Mouse (Mus musculus) lung, postnatal 10 days (tissue): ENCODE results near the gene Birc5.

Experiments used
- DNase-seq: peaks from one replicate; pipeline ENCODE4 v3.0.0; 2021

The Birc5 gene

DNA sequence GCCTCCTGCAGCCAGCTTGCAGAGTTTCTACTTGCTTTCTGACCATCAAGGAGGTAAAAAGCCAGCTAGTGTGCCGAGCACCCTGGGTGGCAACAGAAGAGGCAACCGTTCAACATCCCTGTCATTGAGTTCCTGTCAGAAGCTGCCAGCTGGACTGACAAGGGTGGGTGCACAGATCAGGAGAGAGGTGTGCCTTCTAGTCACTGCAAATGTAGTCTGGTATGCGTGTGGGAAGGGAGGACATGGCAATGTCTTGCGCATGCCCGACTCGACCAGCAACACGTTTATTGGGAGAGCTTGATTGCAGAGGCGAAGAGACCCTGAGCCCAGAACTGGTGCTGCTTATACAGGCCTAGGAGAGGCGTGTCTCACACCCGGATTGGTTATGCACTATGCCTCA lies 8.4 kb downstream of the Birc5 start:
- DNase-seq: no peak

DNA sequence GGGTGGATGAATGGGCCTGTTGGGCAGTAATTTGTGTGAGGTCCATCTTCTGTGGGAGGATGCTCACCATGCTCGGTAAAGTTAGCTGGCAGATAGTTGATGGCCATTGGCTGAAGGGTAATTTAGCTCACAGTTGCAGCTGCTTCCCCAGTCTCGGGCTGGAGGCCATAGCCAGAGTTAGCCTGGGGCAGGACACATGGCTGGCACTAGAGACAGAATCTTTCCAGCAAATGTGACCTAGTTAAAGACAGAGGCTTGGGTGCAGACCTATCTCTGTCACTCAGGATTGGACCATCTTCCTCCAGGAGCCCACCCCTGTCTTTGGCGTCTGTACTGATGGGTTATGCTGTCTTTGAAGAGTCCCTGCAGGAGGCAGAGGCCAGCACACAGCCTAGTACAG lies 9.3 kb downstream of the Birc5 start:
- DNase-seq: no peak

DNA sequence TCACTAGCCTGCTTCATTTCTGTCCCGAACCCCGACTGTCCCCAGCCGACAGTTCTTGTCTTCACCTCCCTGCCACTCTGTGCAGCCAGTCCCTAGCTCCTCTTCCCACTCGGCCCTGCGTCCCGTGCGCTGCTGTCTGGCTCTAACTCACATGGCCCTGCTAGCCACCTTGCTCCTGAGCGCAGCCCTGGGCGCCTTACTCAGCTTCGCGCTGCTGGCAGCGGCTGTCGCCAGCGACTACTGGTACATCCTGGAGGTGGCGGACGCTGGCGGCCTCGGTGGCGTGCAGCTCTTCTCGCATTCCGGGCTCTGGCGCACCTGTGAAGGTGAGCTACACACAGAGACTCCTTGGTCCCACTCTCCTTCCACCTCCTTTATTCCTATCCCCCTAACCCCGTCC lies 11.6 kb downstream of the Birc5 start, which contains the start of gene Tmem235:
Tmem235 (plus strand) TSS at position 152 of the 400 bp plus-strand sequence.
- no peak for DNase-seq

GRCm38 (mm10) chr11:117863174-117863856 lies 14.3 kb downstream of the Birc5 start:
- no peak for DNase-seq

DNA sequence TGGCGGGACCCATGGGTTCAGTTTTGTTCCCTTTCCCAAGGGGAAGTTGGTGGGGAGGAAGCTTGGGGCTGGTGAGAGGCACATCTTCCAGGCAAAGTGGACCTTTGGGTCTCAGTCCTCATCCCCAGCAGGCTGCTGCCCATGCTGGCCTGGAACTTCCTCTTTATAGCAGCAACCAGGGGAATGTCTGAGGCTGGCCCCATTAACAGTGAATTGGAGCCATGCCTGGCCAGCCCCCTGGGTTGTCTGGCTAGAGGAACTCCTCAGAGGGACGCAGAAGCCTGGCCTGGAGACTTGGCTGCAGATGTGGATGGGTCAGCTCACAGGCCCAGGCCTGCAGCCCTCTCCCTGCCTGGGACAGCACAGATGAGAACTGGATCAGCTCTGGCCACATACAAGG lies 15.8 kb downstream of the Birc5 start:
- no peak for DNase-seq

- no peak for DNase-seq
Observed at GRCm38 (mm10) chr11:117865988-117866387, 16.9 kb downstream of the Birc5 start.

DNA sequence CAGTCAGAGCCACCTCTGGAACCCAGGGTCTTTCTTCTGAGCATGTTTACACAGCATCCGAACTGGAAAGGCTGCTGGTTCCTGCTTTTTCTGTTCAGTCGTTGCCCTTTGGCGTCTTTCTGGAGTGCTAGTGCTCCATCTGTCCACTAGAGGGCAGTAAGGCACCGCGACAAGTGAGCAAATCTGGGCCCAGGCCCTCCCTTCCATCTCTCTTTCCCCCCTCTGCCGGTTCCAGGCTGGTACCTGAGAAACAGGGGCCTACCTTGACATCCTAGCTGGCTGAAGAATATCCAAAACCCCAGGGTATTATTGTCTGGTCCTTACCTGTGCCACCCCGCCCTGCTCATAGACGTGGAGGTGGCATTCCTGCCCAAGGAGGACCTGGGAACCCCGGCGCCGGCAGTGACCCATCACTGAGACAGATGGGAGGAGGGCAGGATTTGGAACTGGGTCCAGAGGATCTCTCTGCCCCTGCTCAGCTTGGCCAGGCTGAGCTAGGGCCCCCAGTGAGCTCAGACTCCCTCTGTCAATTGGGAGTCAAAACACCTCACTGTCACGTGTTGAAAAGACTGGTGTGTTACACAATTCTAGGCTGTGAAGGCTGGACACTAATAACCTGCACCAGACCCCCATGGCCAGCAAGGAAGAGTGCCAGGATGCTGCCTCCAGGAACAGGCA lies 21.8 kb downstream of the Birc5 start:
- peak; percentile 87 for DNase-seq

- no peak for DNase-seq
Observed at GRCm38 (mm10) chr11:117871376-117871775, 22.3 kb downstream of the Birc5 start.

DNA sequence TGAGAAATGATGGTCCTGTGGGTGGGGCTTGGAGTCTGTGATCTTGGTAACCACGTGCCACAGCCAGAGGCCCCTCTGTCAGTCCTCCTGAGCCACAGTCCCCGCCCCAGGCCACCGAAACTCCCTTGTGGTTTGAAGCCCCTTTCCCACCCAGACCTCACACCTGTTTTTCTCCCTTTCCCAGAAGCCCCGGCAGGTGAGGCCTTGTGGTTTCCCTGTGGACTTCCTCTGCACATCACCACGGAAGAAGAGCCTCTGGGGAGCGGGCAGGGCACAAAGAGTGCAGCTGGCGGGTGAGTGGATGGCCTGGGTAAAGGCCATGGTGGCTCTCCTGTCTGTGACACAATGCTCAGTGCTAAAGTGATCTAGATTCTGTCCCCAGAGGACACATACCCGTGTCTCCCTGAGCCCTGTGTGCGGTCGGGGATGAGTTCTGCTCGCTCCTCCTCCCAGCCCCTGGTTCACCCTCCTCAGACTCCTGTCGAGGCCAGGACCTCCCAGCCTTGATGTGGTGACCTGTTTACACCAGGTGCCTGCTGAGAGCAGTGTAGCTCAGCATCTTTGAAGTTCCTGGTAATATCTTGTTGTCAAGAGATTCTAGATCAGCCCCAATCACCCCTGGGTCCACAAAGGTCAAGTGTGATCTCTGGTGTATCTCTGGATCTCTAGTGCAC lies 23.0 kb downstream of the Birc5 start:
- peak; percentile 42 for DNase-seq

- DNase-seq: peak; percentile 90
Observed at GRCm38 (mm10) chr11:117872861-117873608, 24.0 kb downstream of the Birc5 start, which contains the start of gene Tha1. TSS of gene Tha1 (minus strand) at chr11:117873481.

DNA sequence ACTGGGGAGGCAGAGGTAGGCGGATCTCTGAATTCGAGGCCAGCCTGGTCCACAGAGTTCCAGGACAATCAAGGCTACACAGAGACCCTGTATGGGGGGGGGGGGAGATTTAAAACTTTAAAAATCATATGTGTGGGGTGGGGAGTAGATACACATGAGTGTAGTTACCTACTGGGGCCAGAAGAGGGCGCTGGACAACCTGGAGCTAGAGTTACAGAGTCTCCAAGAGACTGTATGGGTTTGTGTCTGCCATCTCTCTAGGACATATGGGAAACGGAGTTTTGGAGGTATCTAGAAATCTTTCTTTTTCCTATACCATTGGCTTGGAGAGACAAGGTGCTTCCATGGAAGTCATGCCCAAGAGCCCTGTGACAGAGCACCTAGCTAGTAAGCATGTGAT lies 25.4 kb downstream of the Birc5 start:
- no peak for DNase-seq

DNA sequence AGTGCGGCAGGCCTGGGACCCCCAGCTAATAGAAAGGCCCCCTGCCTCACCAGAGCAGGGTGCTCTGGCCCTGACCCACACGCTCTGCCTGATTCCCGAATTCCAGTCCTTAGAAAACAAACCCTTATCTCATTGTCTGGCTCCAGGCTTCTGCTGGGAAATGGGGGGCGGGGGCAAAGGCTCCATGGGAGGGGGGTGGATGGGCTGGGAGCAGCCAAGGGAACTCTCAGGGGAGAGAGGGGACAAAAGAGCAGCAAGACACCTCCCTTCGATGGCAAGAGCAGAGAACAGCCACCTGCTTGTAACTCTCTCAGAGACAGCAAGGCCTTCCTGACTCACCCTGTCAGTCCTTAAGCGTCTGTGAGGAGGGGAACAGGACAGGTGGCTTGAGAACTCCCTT lies 26.6 kb downstream of the Birc5 start:
- DNase-seq: no peak

DNA sequence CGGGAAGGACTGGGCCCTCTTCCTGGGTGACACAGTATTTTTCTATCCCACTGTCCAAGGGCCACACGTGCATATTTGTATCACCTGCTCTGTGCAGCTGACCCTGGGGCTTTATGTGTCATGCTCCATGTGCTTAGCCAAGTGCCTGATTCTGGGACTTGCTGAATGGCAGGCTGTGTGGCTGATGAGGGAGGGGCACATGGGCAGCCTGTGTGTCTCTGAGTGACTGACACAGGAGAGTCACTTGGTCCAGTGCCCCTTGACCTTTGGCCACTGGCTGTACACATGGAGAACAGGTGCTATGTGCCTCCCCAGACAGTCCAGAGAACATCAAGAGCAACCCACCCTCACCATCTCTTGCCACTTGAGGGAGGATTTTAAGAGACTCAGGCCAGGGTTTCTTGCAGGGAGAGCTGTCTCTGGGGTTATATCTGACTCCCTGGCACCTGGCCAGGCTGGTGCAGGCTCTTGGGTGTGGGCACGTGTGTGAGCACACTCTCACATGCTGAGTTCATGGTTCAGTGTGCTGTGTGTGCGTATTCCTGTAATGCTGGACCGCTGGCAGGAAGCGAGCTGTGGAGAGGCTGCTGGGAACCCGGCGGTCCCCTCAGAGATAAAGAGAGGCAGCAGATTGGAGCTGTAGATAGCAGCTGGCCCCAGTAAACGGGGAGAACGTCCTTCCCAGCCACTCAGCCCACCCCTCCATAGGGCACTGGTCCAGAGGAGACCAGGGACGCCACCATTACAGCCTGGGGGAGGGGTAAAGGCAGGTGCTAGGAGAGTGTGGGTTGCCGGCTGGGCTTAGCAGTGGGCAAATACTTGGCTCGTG lies 29.1 kb downstream of the Birc5 start:
- DNase-seq: peak; percentile 66

DNA sequence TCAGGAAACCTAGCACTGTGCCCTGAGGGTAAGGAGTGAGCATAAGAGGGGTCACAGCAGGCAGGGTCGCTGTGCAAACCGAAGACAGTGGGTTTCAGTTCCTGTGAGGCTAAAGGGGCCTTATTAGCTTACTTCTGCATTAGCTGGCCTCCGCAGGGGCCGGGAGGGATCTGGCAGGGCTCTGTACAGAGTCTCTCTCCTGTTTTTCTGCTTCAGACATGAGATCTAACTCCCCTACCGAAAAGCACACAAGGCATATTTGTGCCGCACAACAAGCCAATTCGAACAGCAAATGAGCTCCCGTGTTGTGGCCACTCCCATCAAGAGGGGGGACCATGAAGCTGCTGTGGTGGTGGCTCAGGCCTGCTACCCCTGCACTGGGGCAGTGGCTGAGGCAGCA lies 29.8 kb downstream of the Birc5 start:
- no peak for DNase-seq

- DNase-seq: no peak
Observed at GRCm38 (mm10) chr11:117879676-117880075, 30.6 kb downstream of the Birc5 start.

GRCm38 (mm10) chr11:117880336-117880976 lies 31.4 kb downstream of the Birc5 start:
- DNase-seq: no peak

- no peak for DNase-seq
Observed at GRCm38 (mm10) chr11:117880977-117881358, 31.9 kb downstream of the Birc5 start.

DNA sequence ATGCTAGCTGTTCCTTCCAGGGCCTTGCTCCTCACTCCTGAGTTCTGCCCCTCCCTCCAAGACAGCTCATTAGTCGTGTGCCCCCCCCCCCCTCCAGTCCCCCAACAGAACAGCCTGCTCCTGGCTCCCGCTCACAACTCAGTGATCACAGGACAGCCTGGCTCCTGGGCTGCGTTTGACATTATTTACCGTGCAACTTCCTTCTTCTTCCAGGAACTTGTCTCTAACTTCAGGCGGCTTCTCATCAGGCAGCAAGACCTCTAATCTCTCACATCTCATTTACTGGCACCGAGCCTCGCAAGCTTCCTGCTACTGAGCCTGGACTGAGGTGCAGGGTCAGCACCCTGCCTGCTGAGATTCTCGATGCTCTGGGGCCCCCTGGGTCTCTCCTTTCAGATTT lies 32.7 kb downstream of the Birc5 start:
- peak; percentile 84 for DNase-seq

DNA sequence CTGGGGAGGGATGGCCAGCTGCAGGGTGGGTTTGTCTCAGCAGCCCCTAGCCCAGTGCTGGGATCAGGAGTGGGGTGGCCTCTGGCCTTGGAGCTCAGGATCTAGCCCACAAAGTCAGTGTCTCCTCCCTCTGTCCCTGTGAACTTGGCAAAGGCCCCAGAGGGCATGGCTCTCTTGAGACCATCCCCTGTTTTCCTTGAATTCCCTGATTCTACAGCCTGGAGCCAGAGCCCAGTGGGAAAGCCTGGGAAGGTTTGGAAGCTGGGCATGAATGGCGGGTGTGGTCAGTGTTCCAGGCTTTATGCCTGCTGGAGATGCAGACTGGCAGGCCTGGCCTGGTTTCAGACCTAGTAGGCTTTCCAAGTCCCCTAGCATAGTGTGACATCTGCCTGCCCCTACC lies 33.2 kb downstream of the Birc5 start:
- DNase-seq: peak; percentile 69

DNA sequence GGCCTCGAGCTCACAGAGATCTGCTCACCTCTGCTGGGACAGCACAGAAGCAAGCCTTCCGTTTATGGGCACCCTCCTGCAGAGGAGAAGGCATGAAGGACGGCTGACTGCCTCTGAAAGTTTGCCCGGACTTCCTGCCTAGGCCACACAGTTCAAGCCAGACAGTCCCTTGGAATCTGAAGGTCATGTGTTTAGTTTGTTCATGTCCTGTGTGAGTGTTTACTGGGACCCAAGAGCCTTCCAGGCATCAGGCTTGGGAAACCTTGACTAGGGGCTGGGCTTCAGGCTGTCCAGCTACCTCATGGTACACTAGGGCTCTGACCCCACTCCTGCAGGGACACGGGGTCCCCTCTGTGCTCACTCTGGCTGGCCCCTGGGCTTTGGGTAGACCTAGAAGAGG lies 36.9 kb downstream of the Birc5 start:
- DNase-seq: peak; percentile 44

GRCm38 (mm10) chr11:117888168-117888852 lies 39.3 kb downstream of the Birc5 start:
- no peak for DNase-seq
